Mouse (Mus musculus): ENCODE data around the gene B3gat3. TPM values are rescaled to one million over a fixed set of nuclear protein-coding genes. Genes with fewer than 3 reads are reported as not detected.

Gene B3gat3
- polyA plus RNA-seq, 1 experiment from 2014 or later = 82.8 TPM

- Histone ChIP-seq H3K4me1 (no peaks in the 10 kb centered on the region), H3K27ac (no peak overlapping the region), H3K4me2 (replicated peaks) (no peak overlapping the region), H3K36me3 (peaks cover 92% of the 10 kb centered on the region), H3K27me3 (no peaks in the 10 kb centered on the region), H3K4me3 (no peak overlapping the region), H3K9ac (no peak overlapping the region), H3K9me3 (replicated peaks) (no peaks in the 10 kb centered on the region)
- WGBS = 92% methylated on average over 6 of the region's 6 CpGs
- ATAC-seq (ENCODE audit: low FRiP score) = no peak
These were observed 11.6 kb upstream of the B3gat3 start for GRCm38 (mm10) chr19:8908531-8908930.

GRCm38 (mm10) chr19:8911810-8912209, 8.4 kb upstream of the B3gat3 start:
- H3K4me3 ChIP-seq = no peak overlapping the region
- no peaks in the 10 kb centered on the region for H3K4me1 ChIP-seq
- H3K9me3 ChIP-seq (replicated peaks) = no peaks in the 10 kb centered on the region
- H3K9ac ChIP-seq = no peak overlapping the region
- no peak overlapping the region for H3K27ac ChIP-seq
- peaks cover 100% of the 10 kb centered on the region for H3K36me3 ChIP-seq
- H3K4me2 ChIP-seq (replicated peaks) = no peak overlapping the region
- ATAC-seq (ENCODE audit: low FRiP score) = no peak
- H3K27me3 ChIP-seq = no peaks in the 10 kb centered on the region
- 96% methylated on average over 5 of the region's 5 CpGs for WGBS

DNA sequence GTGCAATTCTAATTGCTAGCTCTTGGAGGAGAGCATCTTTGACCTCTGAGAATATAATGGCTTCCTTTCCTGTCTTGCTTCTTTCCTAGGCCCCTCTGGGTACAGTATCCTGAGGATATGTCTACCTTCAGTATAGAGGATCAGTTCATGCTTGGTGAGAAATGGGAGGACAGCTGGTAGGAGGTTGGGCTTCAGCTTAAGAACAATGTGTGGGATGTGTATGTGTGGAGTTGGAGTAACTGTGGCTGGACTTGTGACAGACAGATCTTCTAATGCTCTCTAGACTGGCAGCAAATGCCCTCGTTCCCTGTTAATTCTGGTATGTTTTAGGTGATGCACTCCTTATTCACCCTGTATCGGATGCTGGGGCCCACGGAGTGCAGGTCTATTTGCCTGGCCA, 6.0 kb upstream of the B3gat3 start:
- Histone ChIP-seq H3K4me1 (no peaks in the 10 kb centered on the region), H3K27me3 (no peaks in the 10 kb centered on the region), H3K4me2 (replicated peaks) (no peak overlapping the region), H3K27ac (no peak overlapping the region), H3K4me3 (no peak overlapping the region), H3K9ac (no peak overlapping the region), H3K36me3 (peaks cover 83% of the 10 kb centered on the region), H3K9me3 (replicated peaks) (no peaks in the 10 kb centered on the region)
- ATAC-seq (ENCODE audit: low FRiP score) = no peak
- WGBS = 91% methylated on average over 3 of the region's 3 CpGs

DNA sequence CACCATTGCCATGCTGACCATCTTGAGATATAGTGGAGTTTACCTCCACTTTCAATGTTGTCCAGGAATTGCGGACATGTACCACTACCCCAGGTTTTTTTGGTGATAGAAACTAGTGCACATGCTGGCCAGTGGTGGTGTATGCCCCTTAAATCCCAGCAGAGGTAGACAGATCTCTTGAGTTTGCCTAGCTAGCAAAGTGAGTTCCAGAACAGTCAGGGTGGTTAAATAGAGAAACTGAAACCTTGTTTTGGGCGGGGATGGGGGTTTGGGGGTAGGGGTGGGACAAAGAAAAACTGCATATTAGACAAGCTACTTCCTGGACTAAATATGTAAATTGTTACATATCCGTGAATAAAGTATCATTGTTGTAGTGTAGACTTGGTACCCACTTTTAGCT, 1.2 kb upstream of the B3gat3 start:
- Histone ChIP-seq H3K27ac (no peak overlapping the region), H3K36me3 (peaks cover 37% of the 10 kb centered on the region), H3K9me3 (replicated peaks) (no peaks in the 10 kb centered on the region), H3K4me1 (peaks cover 13% of the 10 kb centered on the region; the same call in 1 of the 2 replicates), H3K4me3 (no peak overlapping the region), H3K9ac (no peak overlapping the region), H3K27me3 (no peaks in the 10 kb centered on the region), H3K4me2 (replicated peaks) (no peak overlapping the region)
- WGBS = 94% methylated on average over 3 of the region's 3 CpGs
- no peak for ATAC-seq (ENCODE audit: low FRiP score)

DNA sequence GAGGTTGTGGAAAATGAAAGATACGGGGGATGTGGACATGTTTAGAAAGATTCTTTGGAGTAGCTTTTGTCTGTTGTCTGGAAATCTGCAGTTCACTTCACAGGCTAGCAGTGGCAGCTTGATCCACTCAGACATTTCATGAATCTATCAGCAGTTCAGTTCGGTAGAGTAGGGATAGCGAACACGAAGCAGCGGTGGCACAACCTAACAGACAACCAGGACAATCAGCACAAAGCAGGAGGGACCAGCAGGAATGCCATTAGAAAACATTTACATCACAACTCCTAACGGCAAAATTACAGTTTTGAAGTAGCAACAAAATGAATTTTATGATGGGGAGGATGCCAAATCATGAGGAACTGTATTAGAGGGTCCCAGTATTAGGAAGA, 496 bp upstream of the B3gat3 start:
- Histone ChIP-seq H3K4me1 (peaks cover 13% of the 10 kb centered on the region; the same call in 1 of the 2 replicates), H3K4me2 (replicated peaks) (peak overlapping the region; percentile 75), H3K4me3 (peak overlapping the region; percentile 69), H3K9me3 (replicated peaks) (no peaks in the 10 kb centered on the region), H3K36me3 (peaks cover 31% of the 10 kb centered on the region), H3K27ac (peak overlapping the region; percentile 82), H3K27me3 (no peaks in the 10 kb centered on the region), H3K9ac (no peak overlapping the region)
- ATAC-seq (ENCODE audit: low FRiP score) = peak; percentile 15; the same call in 1 of the 2 replicates
- WGBS = 66% methylated on average over 6 of the region's 6 CpGs

- no peaks in the 10 kb centered on the region for H3K9me3 ChIP-seq (replicated peaks)
- peak overlapping the region; percentile 82 for H3K27ac ChIP-seq
- H3K4me2 ChIP-seq (replicated peaks) = peak overlapping the region; percentile 75
- no peak; the same call in 1 of the 2 replicates for ATAC-seq (ENCODE audit: low FRiP score)
- peaks cover 27% of the 10 kb centered on the region for H3K36me3 ChIP-seq
- 2% methylated on average over 6 of the region's 6 CpGs for WGBS
- H3K9ac ChIP-seq = peak overlapping the region; percentile 77
- H3K27me3 ChIP-seq = no peaks in the 10 kb centered on the region
- H3K4me3 ChIP-seq = peak overlapping the region; percentile 69
- H3K4me1 ChIP-seq = peaks cover 13% of the 10 kb centered on the region; the same call in 1 of the 2 replicates
These were observed 690 bp downstream of the B3gat3 start for GRCm38 (mm10) chr19:8920836-8921291.

- no peaks in the 10 kb centered on the region for H3K9me3 ChIP-seq (replicated peaks)
- peak overlapping the region; percentile 75; the same call in 1 of the 2 replicates for H3K4me2 ChIP-seq (replicated peaks)
- ATAC-seq (ENCODE audit: low FRiP score) = no peak
- H3K27me3 ChIP-seq = no peaks in the 10 kb centered on the region
- H3K4me3 ChIP-seq = no peak overlapping the region
- peaks cover 13% of the 10 kb centered on the region; the same call in 1 of the 2 replicates for H3K4me1 ChIP-seq
- 79% methylated on average over 9 of the region's 9 CpGs for WGBS
- no peak overlapping the region for H3K27ac ChIP-seq
- 0 out of 2 replicates have a peak overlapping the region, but pooled peaks have one; percentile 77 for H3K9ac ChIP-seq
- H3K36me3 ChIP-seq = peaks cover 25% of the 10 kb centered on the region
These were observed 1.6 kb downstream of the B3gat3 start for GRCm38 (mm10) chr19:8921741-8922140.

- 88% methylated on average over 2 of the region's 2 CpGs for WGBS
These were observed 6.6 kb downstream of the B3gat3 start for GRCm38 (mm10) chr19:8926766-8927165.

GRCm38 (mm10) chr19:8927891-8928525, 7.8 kb downstream of the B3gat3 start:
- Histone ChIP-seq H3K36me3 (peaks cover 28% of the 10 kb centered on the region), H3K9ac (no peak overlapping the region), H3K4me1 (peaks cover 13% of the 10 kb centered on the region), H3K27ac (no peak overlapping the region), H3K4me2 (replicated peaks) (no peak overlapping the region), H3K9me3 (replicated peaks) (no peaks in the 10 kb centered on the region), H3K27me3 (peaks cover 6% of the 10 kb centered on the region), H3K4me3 (no peak overlapping the region)
- ATAC-seq (ENCODE audit: low FRiP score) = no peak
- 93% methylated on average over 12 of the region's 12 CpGs for WGBS

More at GRCm38 (mm10) chr19:8926766-8927165, 6.6 kb downstream of the B3gat3 start:
- Histone ChIP-seq H3K4me3 (no peak overlapping the region), H3K4me2 (replicated peaks) (no peak overlapping the region), H3K27ac (no peak overlapping the region), H3K4me1 (peaks cover 17% of the 10 kb centered on the region), H3K36me3 (peaks cover 28% of the 10 kb centered on the region), H3K27me3 (peaks cover 6% of the 10 kb centered on the region), H3K9ac (no peak overlapping the region), H3K9me3 (replicated peaks) (no peaks in the 10 kb centered on the region)
- no peak for ATAC-seq (ENCODE audit: low FRiP score)

DNA sequence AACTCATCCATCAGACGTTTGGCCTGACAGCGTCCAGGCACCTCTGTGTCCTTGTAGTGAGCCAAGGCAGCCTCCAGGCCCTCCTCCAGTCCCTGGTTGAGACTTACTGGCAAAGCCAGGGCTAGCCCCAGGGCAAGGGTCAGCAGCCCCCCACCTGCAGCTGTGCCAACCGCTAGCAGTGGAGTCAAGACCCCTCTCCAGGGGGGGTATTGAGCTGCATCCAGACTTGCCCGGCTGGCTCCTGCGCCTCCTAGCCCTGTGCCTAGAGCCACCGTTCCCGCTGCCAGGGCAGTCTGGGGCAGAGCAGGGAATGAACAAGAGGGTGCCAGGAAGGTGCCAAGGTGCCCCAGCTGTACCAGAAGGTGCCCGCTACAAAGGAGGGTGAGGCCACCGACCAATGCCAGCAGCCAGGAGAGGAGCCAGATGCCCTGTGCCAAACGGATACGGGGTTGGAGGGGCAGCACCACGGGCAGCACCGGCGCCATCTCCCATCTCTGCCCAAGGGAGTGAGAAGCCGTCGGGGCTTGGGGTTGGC, 8.6 kb downstream of the B3gat3 start:
- H3K27me3 ChIP-seq = peaks cover 6% of the 10 kb centered on the region
- H3K9me3 ChIP-seq (replicated peaks) = no peaks in the 10 kb centered on the region
- H3K4me1 ChIP-seq = peaks cover 13% of the 10 kb centered on the region
- H3K4me3 ChIP-seq = peak overlapping the region; percentile 54
- no peak overlapping the region for H3K27ac ChIP-seq
- peak overlapping the region; percentile 67 for H3K4me2 ChIP-seq (replicated peaks)
- peak overlapping the region; percentile 77; the same call in 1 of the 2 replicates for H3K9ac ChIP-seq
- H3K36me3 ChIP-seq = peaks cover 35% of the 10 kb centered on the region
- peak; percentile 17 for ATAC-seq (ENCODE audit: low FRiP score)
- WGBS = 15% methylated on average over 16 of the region's 16 CpGs

GRCm38 (mm10) chr19:8929224-8930088, 9.3 kb downstream of the B3gat3 start, which contains the start of the genes Rom1 and Eml3:
Rom1 (minus strand) TSS chr19:8929356.
Eml3 (plus strand) TSS chr19:8929552.
- peak; percentile 62 for ATAC-seq (ENCODE audit: low FRiP score)
- Histone ChIP-seq H3K9ac (peak within 1 kb of the TSS; percentile 77), H3K27ac (peak within 1 kb of the TSS; percentile 3; the same call in 1 of the 2 replicates), H3K4me3 (peak within 1 kb of the TSS; percentile 54), H3K4me1 (peaks cover 13% of the 10 kb centered on the region), H3K36me3 (peaks cover 33% of the 10 kb centered on the region), H3K9me3 (replicated peaks) (no peaks in the 10 kb centered on the region), H3K27me3 (peaks cover 6% of the 10 kb centered on the region), H3K4me2 (replicated peaks) (peak within 1 kb of the TSS; percentile 67)
- under 1% methylated on average over 57 of the region's 74 CpGs for WGBS

DNA sequence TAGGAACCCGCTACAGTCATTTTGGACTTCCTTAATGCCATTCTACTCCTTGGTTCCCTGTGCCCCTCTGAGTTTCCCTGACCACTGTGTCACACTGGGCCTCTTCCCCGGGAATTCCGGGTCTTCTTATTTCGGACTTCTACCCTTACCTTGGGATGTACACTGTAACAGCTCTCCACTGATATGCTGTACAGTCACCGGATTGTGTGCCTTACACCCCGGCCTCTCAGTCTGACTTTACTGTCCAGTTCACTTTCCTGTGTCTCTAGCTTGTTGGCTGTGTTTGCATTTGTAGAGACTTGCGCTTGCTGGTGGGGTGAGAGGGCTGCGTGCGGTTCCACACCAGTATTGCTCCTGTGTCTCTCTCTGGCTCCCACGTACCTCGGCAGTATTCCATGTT, 9.9 kb downstream of the B3gat3 start:
- Histone ChIP-seq H3K4me1 (peaks cover 13% of the 10 kb centered on the region), H3K4me3 (peak overlapping the region; percentile 54), H3K36me3 (peaks cover 32% of the 10 kb centered on the region), H3K9ac (peak overlapping the region; percentile 77), H3K9me3 (replicated peaks) (no peaks in the 10 kb centered on the region), H3K27me3 (peaks cover 6% of the 10 kb centered on the region), H3K4me2 (replicated peaks) (peak overlapping the region; percentile 67), H3K27ac (no peak overlapping the region)
- ATAC-seq (ENCODE audit: low FRiP score) = no peak; the same call in 1 of the 2 replicates
- 13% methylated on average over 11 of the region's 11 CpGs for WGBS
